Mouse (Mus musculus) forebrain, postnatal 0 days (tissue): Measurements from ENCODE around the gene Prok2. TPM values are rescaled to one million over a fixed set of nuclear protein-coding genes. Genes with fewer than 3 reads are reported as not detected.
A peak's percentile ranks its signal among the peaks of the same experiment; 100 is the strongest.

Experiments
- ATAC-seq: fragments of 200-750 bp; cut with Nextera tagmentation; 2 replicates; pipeline ENCODE4 v1.8.0; 2017; ENCODE audit warnings: mild to moderate bottlenecking, moderate library complexity
- DNase-seq: peaks from one replicate; pipeline ENCODE4 v3.0.0-alpha.2; 2015
- H3K27ac ChIP-seq: fragments of 300-500 bp; sonication (generic); 2 replicates; pipeline ENCODE4 v1.5.1; 2014; ENCODE audit warnings: low read depth, mild to moderate bottlenecking, antibody characterized with exemption, low read length, moderate library complexity, mixed read lengths
- H3K27me3 ChIP-seq: fragments of 300-500 bp; sonication (generic); 2 replicates; pipeline ENCODE4 v1.6.1; 2014; ENCODE audit warnings: mild to moderate bottlenecking, low read length, mixed read lengths; ENCODE audit not compliant: insufficient read depth
- H3K36me3 ChIP-seq: fragments of 300-500 bp; sonication (generic); 2 replicates; pipeline ENCODE4 v1.6.1; 2014; ENCODE audit warnings: mild to moderate bottlenecking, moderate library complexity; ENCODE audit not compliant: insufficient read depth
- H3K4me1 ChIP-seq: fragments of 300-500 bp; sonication (generic); 2 replicates; pipeline ENCODE4 v1.6.1; 2014; ENCODE audit warnings: antibody characterized with exemption; ENCODE audit not compliant: insufficient read depth
- H3K4me2 ChIP-seq: fragments of 300-500 bp; sonication (generic); 2 replicates; pipeline ENCODE4 v1.6.1; 2014; ENCODE audit warnings: low read depth, mild to moderate bottlenecking, moderate library complexity
- H3K4me3 ChIP-seq: fragments of 300-500 bp; sonication (generic); 2 replicates; pipeline ENCODE4 v1.5.1; 2014; ENCODE audit warnings: low read depth, low read length, mixed read lengths
- H3K9ac ChIP-seq: fragments of 300-500 bp; sonication (generic); 2 replicates; pipeline ENCODE4 v1.6.1; 2014; ENCODE audit warnings: mild to moderate bottlenecking
- H3K9me3 ChIP-seq: fragments of 300-500 bp; sonication (generic); 2 replicates; pipeline ENCODE4 v1.6.1; 2016; ENCODE audit warnings: low read length
- CTCF ChIP-seq: sonication (generic); IDR thresholded peaks from 2 replicates; pipeline ENCODE4 v1.5.1; 2016; ENCODE audit warnings: antibody characterized with exemption, control low read depth, low read depth
- WGBS: fragments of 180-500 bp; shearing (Covaris S2); extraction: QIAGEN DNeasy Blood & Tissue Kit; methylation state at CpG from one replicate; pipeline ENCODE4 v1.1.7; 2014; 5-methylcytosine and 5-hydroxymethylcytosine counted together
- polyA plus RNA-seq: library from polyadenylated mRNA; unstranded; fragments of >200 nt; fragmentation: Nextera tagmentation; extraction: Ambion mirVana; gene quantifications from 2 replicates; pipeline ENCODE4 v1.2.1, GENCODE M21; 2015
- total RNA-seq: library from RNA; depleted of rRNA; stranded (reverse); fragments of >200 nt; gene quantifications from 2 replicates; pipeline ENCODE4 v1.2.3, GENCODE M21; 2014; rRNA removed

The Prok2 gene
- total and polyA plus RNA-seq, 2 experiments from 2014 or later: 1.00 to 4.9 TPM

DNA sequence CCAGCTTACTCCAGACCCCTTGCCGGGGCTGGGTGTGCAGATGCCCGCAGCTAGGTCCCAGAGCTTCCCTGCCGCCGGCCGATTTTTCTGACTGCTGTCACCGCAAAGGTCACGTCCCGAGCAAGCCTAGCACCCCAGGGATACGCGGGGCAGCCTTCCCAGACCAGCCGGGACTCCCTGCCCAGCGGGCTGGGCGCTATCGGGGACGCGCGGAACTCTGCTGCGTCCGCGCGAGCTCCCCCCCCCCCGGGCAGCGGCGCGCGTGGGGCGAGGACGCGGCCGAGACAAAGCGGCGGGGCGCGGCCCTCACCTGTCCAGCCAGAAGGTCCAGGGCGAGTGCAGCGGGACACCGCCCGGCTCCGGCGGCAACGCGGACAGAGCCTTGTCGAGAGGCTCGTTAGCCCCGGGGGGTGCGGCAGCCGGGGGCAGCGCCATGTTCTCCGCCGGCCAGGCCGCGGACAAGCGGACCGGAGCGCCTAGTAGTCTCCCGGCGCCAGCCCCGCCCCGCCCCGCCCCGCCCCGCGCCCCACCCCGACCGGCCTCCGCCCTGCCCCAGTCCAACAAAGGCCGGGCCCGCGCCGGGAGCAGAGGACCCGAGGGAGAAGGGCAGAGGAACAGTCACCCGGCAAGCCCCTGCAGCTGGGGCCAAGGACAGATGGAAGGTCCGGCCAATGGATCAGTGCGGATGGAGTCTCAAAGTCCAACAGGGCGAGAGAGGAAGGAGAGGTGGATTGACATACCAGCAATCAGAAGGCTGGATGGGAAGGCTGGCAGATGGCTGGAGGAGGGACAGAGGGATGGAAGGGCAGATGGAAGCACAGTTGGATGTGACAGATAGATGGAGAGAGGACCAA, 59.6 kb downstream of the Prok2 start, which contains the start of the genes Eif4e3 and Gm20696:
Gene Eif4e3, minus strand, starts transcription at position 454 of the 854 bp plus-strand sequence.
Gene Gm20696, minus strand, starts transcription at position 480 of the 854 bp plus-strand sequence.
- H3K4me2 ChIP-seq: peak within 1 kb of the TSS; percentile 96
- H3K36me3 ChIP-seq: no peaks in the 10 kb centered on the region
- 2% methylated on average over 67 of the region's 75 CpGs for WGBS
- ATAC-seq: 0 out of 2 replicates have a peak, but pooled peaks have one; percentile 5
- H3K4me1 ChIP-seq: peaks cover 37% of the 10 kb centered on the region
- H3K9ac ChIP-seq: peak within 1 kb of the TSS; percentile 77
- no peak for TF ChIP-seq CTCF
- peak within 1 kb of the TSS; percentile 69 for H3K27ac ChIP-seq
- H3K27me3 ChIP-seq: no peaks in the 10 kb centered on the region
- no peak for DNase-seq
- peak within 1 kb of the TSS; percentile 67 for H3K4me3 ChIP-seq
- H3K9me3 ChIP-seq: no peaks in the 10 kb centered on the region

- TF ChIP-seq CTCF: no peak
- Histone ChIP-seq H3K4me1 (peaks cover 34% of the 10 kb centered on the region), H3K9ac (peak overlapping the region; percentile 77), H3K27ac (peak overlapping the region; percentile 69; the same call in 1 of the 2 replicates), H3K27me3 (no peaks in the 10 kb centered on the region), H3K36me3 (no peaks in the 10 kb centered on the region), H3K9me3 (no peaks in the 10 kb centered on the region), H3K4me3 (peak overlapping the region; percentile 67), H3K4me2 (peak overlapping the region; percentile 96)
- no peak for DNase-seq
- no peak for ATAC-seq
- WGBS: 27% methylated on average over 16 of the region's 16 CpGs
Observed at GRCm38 (mm10) chr6:99665457-99666317, 60.5 kb downstream of the Prok2 start.

DNA sequence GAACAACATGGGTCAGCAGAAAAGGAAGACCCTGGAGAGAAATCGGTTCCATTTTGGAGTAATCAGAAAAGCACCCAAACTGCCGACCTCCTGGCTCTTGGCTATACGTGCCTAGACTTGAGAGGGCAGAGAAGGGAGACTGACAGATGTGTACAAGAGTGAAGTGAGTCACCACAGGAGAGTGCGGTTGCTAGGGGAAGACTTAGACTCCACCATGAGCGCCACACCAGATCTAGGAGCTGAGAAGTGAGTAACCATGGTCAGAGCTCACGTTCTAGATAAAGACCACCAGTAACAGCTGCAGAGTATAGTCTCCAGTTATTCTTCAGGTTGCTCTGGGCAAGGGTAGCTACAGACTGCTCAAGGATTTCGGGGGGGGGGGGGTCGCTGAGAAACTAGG, 63.0 kb downstream of the Prok2 start:
- TF ChIP-seq CTCF: no peak
- H3K4me1 ChIP-seq: peaks cover 12% of the 10 kb centered on the region
- ATAC-seq: no peak
- no peaks in the 10 kb centered on the region for H3K9me3 ChIP-seq
- WGBS: 83% methylated on average over 8 of the region's 8 CpGs
- no peak overlapping the region for H3K9ac ChIP-seq
- DNase-seq: no peak
- H3K4me3 ChIP-seq: no peak overlapping the region
- no peak overlapping the region for H3K27ac ChIP-seq
- H3K36me3 ChIP-seq: no peaks in the 10 kb centered on the region
- H3K4me2 ChIP-seq: no peak overlapping the region
- H3K27me3 ChIP-seq: no peaks in the 10 kb centered on the region

Other genes starting within 250 kb of the Prok2 start
- 112 and 157 TPM in 2 replicates for gene Foxp1, start 203.7 kb downstream of the Prok2 start, total RNA-seq
- gene Foxp1, start 203.7 kb downstream of the Prok2 start, polyA plus RNA-seq: 137 and 167 TPM in 2 replicates
- 12.9 and 13.3 TPM in 2 replicates for gene Eif4e3, start 59.6 kb downstream of the Prok2 start, total RNA-seq
- gene Eif4e3, start 59.6 kb downstream of the Prok2 start, polyA plus RNA-seq: 4.7 and 6.0 TPM in 2 replicates
- gene Gm20696, start 59.6 kb downstream of the Prok2 start, total RNA-seq: 2.2 and 3.0 TPM in 2 replicates
- 1.5 and 2.6 TPM in 2 replicates for gene Gm20696, start 59.6 kb downstream of the Prok2 start, polyA plus RNA-seq
- 123 and 127 TPM in 2 replicates for gene Gpr27, start 33.7 kb downstream of the Prok2 start, total RNA-seq
- gene Gpr27, start 33.7 kb downstream of the Prok2 start, polyA plus RNA-seq: 30.7 and 38.5 TPM in 2 replicates